Mouse (Mus musculus) neural tube, embryonic 13.5 days (tissue): ENCODE data around the gene Gal3st4. TPM values are rescaled to one million over a fixed set of nuclear protein-coding genes. Genes with fewer than 3 reads are reported as not detected.

ENCODE experiments used
- ATAC-seq: fragments of 200-750 bp; cut with Nextera tagmentation; 2 replicates; pipeline ENCODE4 v1.8.0; 2017; ENCODE audit warnings: low read depth, mild to moderate bottlenecking, moderate TSS enrichment, moderate library complexity
- H3K27ac ChIP-seq: fragments of 300-500 bp; sonication (generic); replicated peaks from 2 replicates; pipeline ENCODE4 v1.5.1; 2015; ENCODE audit warnings: moderate library complexity, mild to moderate bottlenecking, inconsistent platforms
- H3K27me3 ChIP-seq: fragments of 300-500 bp; sonication (generic); 2 replicates; pipeline ENCODE4 v1.6.1; 2015; ENCODE audit warnings: mild to moderate bottlenecking, inconsistent platforms
- H3K36me3 ChIP-seq: fragments of 300-500 bp; sonication (generic); 2 replicates; pipeline ENCODE4 v1.6.1; 2015; ENCODE audit warnings: mild to moderate bottlenecking, inconsistent platforms
- H3K4me1 ChIP-seq: fragments of 300-500 bp; sonication (generic); replicated peaks from 2 replicates; pipeline ENCODE4 v1.6.1; 2015; ENCODE audit warnings: inconsistent platforms
- H3K4me2 ChIP-seq: fragments of 300-500 bp; sonication (generic); 2 replicates; pipeline ENCODE4 v1.6.1; 2015; ENCODE audit warnings: inconsistent platforms, mild to moderate bottlenecking, moderate library complexity
- H3K4me3 ChIP-seq: fragments of 300-500 bp; sonication (generic); 2 replicates; pipeline ENCODE4 v1.5.1; 2015; ENCODE audit warnings: mild to moderate bottlenecking, inconsistent platforms
- H3K9ac ChIP-seq: fragments of 300-500 bp; sonication (generic); 2 replicates; pipeline ENCODE4 v1.6.1; 2015; ENCODE audit warnings: moderate library complexity, mild to moderate bottlenecking, inconsistent platforms
- H3K9me3 ChIP-seq: fragments of 300-500 bp; sonication (generic); 2 replicates; pipeline ENCODE4 v1.6.1; 2016; ENCODE audit warnings: inconsistent platforms
- WGBS: fragments of 180-500 bp; shearing (Covaris S2); methylation state at CpG from one replicate; pipeline ENCODE4 v1.1.7; 2015; 5-methylcytosine and 5-hydroxymethylcytosine counted together
- polyA plus RNA-seq: library from polyadenylated mRNA; unstranded; fragments of >200 nt; fragmentation: Nextera tagmentation; extraction: Ambion mirVana; gene quantifications from 2 replicates; pipeline ENCODE4 v1.2.1, GENCODE M21; 2015

The Gal3st4 gene
- polyA plus RNA-seq, 1 experiment from 2014 or later: 3.2 TPM

DNA sequence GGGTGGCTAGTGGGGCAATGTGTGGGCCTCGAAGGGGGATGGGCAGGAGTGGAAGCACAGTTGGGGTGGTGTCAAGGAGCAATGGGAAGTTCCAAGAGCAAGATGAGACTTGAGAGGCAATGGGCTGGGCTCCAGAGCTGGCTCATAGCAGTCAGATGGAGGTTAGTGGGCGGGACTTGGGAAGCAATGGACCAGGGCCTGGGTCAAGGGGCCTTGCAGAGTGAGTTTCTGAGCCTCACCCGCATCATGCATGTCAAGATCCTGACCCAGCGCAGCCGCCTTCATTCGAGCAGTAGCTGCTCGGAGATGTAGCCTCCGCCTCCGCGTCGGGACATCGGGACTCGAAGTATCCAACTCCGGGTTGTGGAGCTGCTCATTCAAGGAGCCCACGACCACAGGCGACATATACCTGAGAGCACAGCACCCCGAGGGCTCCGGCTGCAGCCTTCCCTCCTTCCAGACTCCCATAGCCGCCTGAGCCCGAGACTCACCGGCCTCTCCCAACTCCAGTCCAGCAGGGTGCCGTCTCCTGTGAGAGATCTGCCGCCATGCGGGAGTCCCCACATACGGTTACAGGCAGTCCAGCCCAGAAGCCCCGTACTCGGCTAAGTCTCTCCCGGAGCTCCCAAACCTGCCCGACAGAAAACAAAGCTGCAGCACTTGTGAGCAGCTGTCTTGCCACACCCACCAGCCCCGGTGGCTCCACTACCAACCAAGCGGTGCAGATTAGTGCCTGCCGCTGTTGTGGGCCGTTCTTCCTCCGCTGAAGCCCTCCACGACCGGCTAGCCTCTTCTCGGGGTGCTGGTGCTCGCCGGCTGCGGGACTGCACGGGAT, 2.8 kb upstream of the Gal3st4 start:
- H3K27me3 ChIP-seq: no peaks in the 10 kb centered on the region
- peak overlapping the region; percentile 42 for H3K4me3 ChIP-seq
- 16% methylated on average over 41 of the region's 41 CpGs for WGBS
- no peak for ATAC-seq
- peak overlapping the region; percentile 93 for H3K4me2 ChIP-seq
- peak overlapping the region; percentile 94 for H3K9ac ChIP-seq
- peaks cover 75% of the 10 kb centered on the region for H3K4me1 ChIP-seq
- peak overlapping the region; percentile 42; the same call in 1 of the 2 replicates for H3K27ac ChIP-seq
- no peaks in the 10 kb centered on the region for H3K9me3 ChIP-seq
- peaks cover 45% of the 10 kb centered on the region for H3K36me3 ChIP-seq

DNA sequence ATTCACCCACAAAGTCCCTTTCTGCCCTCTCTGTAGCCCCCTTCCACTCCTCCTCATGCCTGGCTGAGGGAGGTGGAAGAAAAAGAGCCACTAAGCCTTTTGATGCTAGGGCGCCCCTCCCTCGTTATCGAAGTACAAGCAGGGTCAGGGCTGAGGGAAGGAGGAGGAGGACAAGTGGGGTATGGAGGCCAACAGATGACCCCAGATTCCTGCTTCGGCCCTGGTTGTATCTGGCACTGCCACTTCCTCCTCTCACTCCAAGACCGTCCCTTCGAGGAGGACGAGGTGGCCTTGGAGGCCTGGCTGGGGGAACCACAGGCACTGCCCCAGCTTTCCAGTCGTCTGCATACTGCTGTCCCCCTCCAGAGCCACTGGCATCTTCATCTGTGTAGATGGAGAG, 1.5 kb upstream of the Gal3st4 start:
- Histone ChIP-seq H3K4me2 (no peak overlapping the region), H3K4me1 (peaks cover 74% of the 10 kb centered on the region)
- WGBS: 63% methylated on average over 8 of the region's 8 CpGs

DNA sequence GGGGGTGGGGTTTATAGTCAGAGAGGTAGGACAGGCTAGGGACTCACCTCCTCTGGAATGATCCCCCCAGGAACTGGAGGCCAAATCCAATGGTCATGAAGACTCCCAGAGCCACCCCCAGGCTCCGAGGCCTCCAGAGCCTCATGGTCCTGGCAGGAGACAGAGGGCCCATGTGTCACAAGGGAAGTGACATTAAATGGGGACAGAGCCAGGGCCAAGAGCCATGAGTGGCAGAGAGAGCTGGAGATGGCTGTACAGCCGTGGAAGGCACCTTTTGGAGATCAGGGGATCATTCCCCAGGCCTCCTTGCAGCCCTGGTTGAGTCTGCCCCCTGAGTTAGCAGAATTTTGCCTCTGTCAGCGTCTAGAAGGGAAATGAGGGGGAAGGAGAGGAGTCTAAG, 1.4 kb downstream of the Gal3st4 start:
- WGBS: 58% methylated on average over 3 of the region's 3 CpGs

More for the DNA sequence above, 1.5 kb upstream of the Gal3st4 start:
- no peaks in the 10 kb centered on the region for H3K9me3 ChIP-seq
- no peak overlapping the region for H3K4me3 ChIP-seq
- H3K9ac ChIP-seq: 0 out of 2 replicates have a peak overlapping the region, but pooled peaks have one; percentile 5
- H3K27ac ChIP-seq: no peak overlapping the region
- no peak for ATAC-seq
- no peaks in the 10 kb centered on the region for H3K27me3 ChIP-seq
- H3K36me3 ChIP-seq: peaks cover 45% of the 10 kb centered on the region

DNA sequence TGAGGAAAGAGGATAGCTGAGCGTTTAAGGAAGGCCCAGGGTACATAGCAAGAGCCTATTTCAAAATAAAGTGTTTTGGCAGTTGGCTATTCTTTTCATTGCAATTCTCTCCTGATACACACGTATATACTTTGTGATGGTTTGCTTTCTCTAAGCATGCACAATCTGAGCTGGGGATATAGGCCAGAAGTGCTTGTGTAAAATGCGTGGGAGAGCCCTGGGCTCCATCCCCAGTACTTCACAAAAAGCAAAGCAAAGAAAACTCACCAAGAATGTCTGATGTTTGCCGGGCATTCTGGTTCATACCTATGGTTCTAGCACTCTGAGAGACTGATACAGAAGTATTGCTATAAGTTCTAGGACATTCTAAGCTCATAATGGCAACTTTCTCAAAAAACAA, 3.7 kb downstream of the Gal3st4 start:
- Histone ChIP-seq H3K4me2 (no peak overlapping the region), H3K4me1 (peaks cover 35% of the 10 kb centered on the region), H3K36me3 (peaks cover 19% of the 10 kb centered on the region), H3K4me3 (no peak overlapping the region), H3K9ac (no peak overlapping the region), H3K9me3 (no peaks in the 10 kb centered on the region), H3K27me3 (no peaks in the 10 kb centered on the region), H3K27ac (no peak overlapping the region)
- no peak for ATAC-seq
- WGBS: 88% methylated on average over 4 of the region's 4 CpGs

More for the DNA sequence above, 1.4 kb downstream of the Gal3st4 start:
- no peak for ATAC-seq
- Histone ChIP-seq H3K9me3 (no peaks in the 10 kb centered on the region), H3K4me1 (peaks cover 44% of the 10 kb centered on the region), H3K36me3 (peaks cover 33% of the 10 kb centered on the region), H3K4me2 (peak overlapping the region; percentile 46; the same call in 1 of the 2 replicates), H3K4me3 (no peak overlapping the region), H3K9ac (no peak overlapping the region), H3K27ac (no peak overlapping the region), H3K27me3 (no peaks in the 10 kb centered on the region)

DNA sequence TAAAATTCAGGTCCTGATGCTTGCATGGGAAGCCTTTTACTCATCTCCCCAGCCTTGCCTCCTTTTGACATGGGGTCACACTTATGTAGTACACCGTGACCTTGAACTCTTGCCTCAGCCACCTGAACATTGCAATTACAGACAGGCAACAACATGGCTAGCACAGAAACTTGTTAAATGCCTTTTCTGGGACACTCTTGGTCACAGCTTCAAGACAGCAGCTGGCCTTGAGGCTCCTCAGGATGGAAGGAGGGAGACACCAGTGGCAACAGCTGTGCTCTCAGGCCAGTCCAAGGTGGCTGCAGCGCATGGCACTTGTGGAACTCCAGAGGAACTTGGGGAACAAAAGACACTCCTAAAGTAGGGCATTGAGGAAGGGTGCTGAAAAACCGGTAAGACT, 5.5 kb downstream of the Gal3st4 start:
- no peak overlapping the region for H3K4me3 ChIP-seq
- ATAC-seq: no peak
- WGBS: 85% methylated on average over 3 of the region's 3 CpGs
- H3K4me1 ChIP-seq: peaks cover 29% of the 10 kb centered on the region
- H3K4me2 ChIP-seq: no peak overlapping the region
- H3K9me3 ChIP-seq: no peaks in the 10 kb centered on the region
- peaks cover 20% of the 10 kb centered on the region for H3K36me3 ChIP-seq
- H3K27ac ChIP-seq: no peak overlapping the region
- H3K9ac ChIP-seq: no peak overlapping the region
- H3K27me3 ChIP-seq: no peaks in the 10 kb centered on the region

DNA sequence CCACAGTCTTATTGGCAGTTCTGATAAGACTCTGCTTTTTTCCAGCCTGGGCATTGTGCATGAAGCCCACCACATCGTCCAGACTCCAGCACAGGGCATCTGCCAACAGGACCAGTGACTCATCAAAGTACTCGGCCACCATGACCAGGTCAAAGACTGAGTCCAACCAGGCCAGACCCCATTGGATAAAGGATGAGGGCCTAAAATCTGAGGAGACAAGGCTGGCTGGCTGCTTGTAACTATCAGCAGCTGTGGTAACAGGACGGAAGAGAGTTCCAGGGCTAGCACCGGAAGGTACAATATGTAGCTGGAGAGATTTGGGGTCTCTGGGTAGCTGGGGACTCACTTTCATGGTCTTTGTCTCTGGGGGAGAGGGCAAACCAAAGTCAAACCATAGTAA, 6.9 kb downstream of the Gal3st4 start:
- ATAC-seq: no peak
- Histone ChIP-seq H3K4me2 (no peak overlapping the region), H3K9me3 (no peaks in the 10 kb centered on the region), H3K27ac (no peak overlapping the region), H3K4me3 (no peak overlapping the region), H3K27me3 (no peaks in the 10 kb centered on the region), H3K9ac (no peak overlapping the region), H3K36me3 (peaks cover 34% of the 10 kb centered on the region), H3K4me1 (peaks cover 33% of the 10 kb centered on the region)
- WGBS: 92% methylated on average over 4 of the region's 4 CpGs

DNA sequence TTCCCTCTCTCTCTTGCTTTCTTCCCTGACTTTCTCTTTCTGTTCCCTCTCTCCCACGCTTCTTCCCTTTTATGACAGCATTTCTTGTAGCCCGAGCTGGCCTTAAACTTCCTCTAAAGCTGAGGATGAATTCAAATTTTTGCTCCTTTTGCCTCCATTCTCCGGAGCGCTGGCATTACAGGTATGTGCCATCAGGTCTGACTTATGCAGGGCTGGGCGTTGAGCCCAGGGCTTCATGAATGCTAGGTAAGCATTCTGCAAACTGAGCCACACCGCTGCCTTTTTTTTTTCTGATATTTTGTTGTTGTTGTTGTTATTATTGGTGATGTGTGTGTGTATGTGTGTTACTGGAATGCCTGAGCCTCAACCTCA, 8.4 kb downstream of the Gal3st4 start:
- Histone ChIP-seq H3K9me3 (no peaks in the 10 kb centered on the region), H3K36me3 (peaks cover 49% of the 10 kb centered on the region), H3K27me3 (no peaks in the 10 kb centered on the region), H3K27ac (peak overlapping the region; percentile 82), H3K4me3 (peak overlapping the region; percentile 91), H3K4me1 (peaks cover 47% of the 10 kb centered on the region), H3K4me2 (peak overlapping the region; percentile 96), H3K9ac (peak overlapping the region; percentile 98)
- ATAC-seq: 0 out of 2 replicates have a peak, but pooled peaks have one; percentile 8
- 16% methylated on average over 6 of the region's 6 CpGs for WGBS

DNA sequence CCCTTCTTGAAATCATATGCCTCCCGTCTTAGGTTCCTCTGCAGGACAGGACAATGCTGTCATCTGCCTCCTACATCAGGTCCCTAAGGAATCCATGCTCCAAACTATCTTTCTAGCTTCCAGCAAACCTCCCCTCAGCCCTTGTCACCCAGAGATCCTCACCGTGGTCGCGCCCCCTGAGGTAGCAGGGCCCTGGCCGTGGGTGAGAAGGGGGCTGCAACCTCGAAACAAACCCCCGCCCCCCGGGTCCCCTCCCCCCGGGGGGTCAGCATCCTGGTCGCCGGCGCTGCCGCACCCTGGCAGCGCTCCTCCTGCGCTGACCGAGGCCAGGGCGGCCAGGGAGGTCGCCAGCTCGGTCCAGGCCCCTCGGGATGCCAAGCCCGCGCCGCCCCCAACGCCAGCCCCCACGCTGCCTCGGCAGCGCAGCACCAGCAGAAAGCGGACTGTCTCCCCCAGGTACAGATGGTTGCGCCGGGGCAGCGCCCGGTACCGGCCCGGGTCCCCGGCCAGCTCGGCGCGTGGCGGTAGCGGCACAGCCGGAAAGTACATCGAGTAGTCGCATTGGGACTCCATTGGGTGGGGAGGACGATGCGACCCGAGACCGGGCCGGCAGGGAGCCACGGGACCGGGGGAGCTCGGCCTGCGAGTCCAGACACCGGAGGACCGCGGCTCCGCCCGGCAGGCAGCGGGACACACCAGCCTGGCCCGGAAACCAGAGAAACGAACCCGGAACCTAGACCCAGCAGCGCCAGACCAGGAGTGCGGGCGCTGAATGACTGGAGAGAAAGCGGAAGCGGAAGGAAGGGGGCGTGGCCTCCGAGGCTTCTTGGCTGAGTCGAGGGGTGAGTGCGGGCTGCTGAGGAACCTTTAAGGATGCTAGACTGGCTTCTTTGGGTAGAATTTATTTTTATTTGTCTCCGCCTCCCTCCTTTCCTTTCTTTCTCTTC, 9.1 kb downstream of the Gal3st4 start, which contains the start of gene BC037034:
Gene BC037034 (minus strand): TSS at position 774 of the 947 bp plus-strand sequence.
- peaks cover 56% of the 10 kb centered on the region for H3K36me3 ChIP-seq
- peak within 1 kb of the TSS; percentile 98 for H3K9ac ChIP-seq
- WGBS: under 1% methylated on average over 70 of the region's 71 CpGs
- H3K4me2 ChIP-seq: peak within 1 kb of the TSS; percentile 96
- H3K4me1 ChIP-seq: peaks cover 50% of the 10 kb centered on the region
- H3K9me3 ChIP-seq: no peaks in the 10 kb centered on the region
- H3K27me3 ChIP-seq: no peaks in the 10 kb centered on the region
- peak within 1 kb of the TSS; percentile 82 for H3K27ac ChIP-seq
- ATAC-seq: peak; percentile 89
- H3K4me3 ChIP-seq: peak within 1 kb of the TSS; percentile 91

DNA sequence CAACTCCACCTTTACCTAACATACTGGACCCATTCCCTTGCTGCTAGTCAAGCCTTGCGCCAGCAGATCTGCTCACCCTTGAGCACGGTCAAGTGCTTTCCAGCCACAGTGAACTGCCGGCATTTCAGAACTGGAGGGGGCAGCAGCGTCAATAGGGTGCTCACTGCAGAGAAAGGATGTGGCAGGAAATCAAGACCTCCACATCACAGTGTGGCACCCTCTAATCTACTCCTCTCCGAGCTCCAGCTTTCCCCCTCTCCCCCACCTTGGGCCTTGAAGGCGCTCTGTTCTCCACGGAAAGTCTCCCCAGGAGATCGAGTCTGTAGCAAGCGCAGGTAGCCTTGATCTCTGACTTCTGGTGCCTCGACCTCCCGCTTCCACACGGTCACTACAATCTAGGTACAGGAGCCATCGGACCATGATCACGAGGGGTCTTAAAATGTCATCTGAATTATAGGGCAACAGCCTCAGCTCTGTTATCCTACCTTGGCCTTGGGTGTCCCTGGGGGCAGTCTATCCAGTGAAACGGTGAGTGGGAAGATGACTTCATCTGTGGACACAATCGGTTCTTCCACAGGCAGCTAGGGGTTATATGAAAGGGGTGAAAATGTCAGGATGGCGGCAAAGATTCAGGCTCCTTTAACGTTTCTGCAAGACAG, 9.9 kb downstream of the Gal3st4 start:
- Histone ChIP-seq H3K27ac (no peak overlapping the region), H3K9ac (peak overlapping the region; percentile 98), H3K4me2 (peak overlapping the region; percentile 96), H3K9me3 (no peaks in the 10 kb centered on the region), H3K4me3 (peak overlapping the region; percentile 91), H3K4me1 (peaks cover 50% of the 10 kb centered on the region), H3K36me3 (peaks cover 64% of the 10 kb centered on the region), H3K27me3 (no peaks in the 10 kb centered on the region)
- 68% methylated on average over 18 of the region's 18 CpGs for WGBS
- ATAC-seq: no peak

DNA sequence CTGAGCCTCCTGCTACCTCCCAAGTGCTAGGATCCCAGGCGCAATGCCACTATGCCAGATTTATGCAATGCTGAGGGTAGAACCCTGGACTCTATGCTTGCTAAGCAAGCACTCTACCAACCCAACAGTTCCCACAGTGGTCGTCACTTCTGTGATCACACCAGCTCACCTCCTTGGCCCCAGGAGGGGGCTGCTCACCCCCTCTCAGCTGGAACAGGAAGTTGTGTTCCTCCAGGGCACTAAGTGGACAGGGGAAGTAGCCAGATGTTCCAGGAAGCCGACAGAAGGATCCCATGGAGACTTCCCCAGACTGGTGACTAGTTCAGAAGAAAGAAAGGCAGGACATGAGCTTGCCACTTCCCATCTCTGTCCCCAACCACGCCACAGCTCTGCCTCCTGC, 10.6 kb downstream of the Gal3st4 start:
- Histone ChIP-seq H3K27me3 (no peaks in the 10 kb centered on the region), H3K9me3 (no peaks in the 10 kb centered on the region), H3K4me3 (peak overlapping the region; percentile 91), H3K36me3 (peaks cover 62% of the 10 kb centered on the region), H3K4me1 (peaks cover 51% of the 10 kb centered on the region), H3K4me2 (peak overlapping the region; percentile 96; the same call in 1 of the 2 replicates), H3K9ac (peak overlapping the region; percentile 98), H3K27ac (no peak overlapping the region)
- no peak for ATAC-seq
- 85% methylated on average over 4 of the region's 4 CpGs for WGBS

DNA sequence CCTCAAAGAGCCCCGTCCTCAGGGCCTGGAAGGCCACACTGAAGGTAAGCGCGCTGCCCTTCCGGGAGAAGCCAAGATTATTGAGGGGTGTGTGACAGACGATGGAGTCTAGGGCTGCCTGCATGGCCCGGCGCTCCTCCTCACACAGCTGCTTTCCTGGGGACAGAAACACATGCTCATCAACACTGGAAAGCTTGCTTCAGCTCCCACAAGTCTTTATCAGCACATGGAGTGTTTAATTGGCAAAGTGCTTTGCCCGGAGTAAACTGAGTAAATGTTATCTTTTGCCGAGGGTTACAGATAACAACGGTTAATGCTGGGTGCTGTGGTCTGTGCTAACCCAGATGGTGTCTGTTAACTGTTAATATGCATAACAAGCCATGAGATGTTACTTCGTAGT, 11.8 kb downstream of the Gal3st4 start:
- no peak for ATAC-seq
- 93% methylated on average over 11 of the region's 11 CpGs for WGBS
- Histone ChIP-seq H3K36me3 (peaks cover 51% of the 10 kb centered on the region), H3K27ac (no peak overlapping the region), H3K4me3 (no peak overlapping the region), H3K9me3 (no peaks in the 10 kb centered on the region), H3K27me3 (no peaks in the 10 kb centered on the region), H3K9ac (no peak overlapping the region), H3K4me1 (peaks cover 61% of the 10 kb centered on the region), H3K4me2 (no peak overlapping the region)
